Mouse (Mus musculus) T-helper 17 cell (primary cell): Measurements from ENCODE around the gene Pzp.

Source experiments
- in situ Hi-C, 2 experiments: fragments of 300-600 bp; cut with MboI, MseI; formaldehyde crosslinking; loops; 1 replicate in 1 of 2; 2 replicates in 1 of 2; pipeline ENCODE4 v1.15.1; 2025; ENCODE audit warnings: high pct_unique_total_duplicates in 2 of 2

Pzp gene

GRCm38 (mm10) chr6:128526601-128527000 lies at the start of gene Pzp:
TSS of gene Pzp (minus strand) at chr6:128526720.
- in situ Hi-C loops: no loop called here

- in situ Hi-C loops: no loop called here
These were observed 40.1 kb upstream of the Pzp start for GRCm38 (mm10) chr6:128566589-128566988.

- in situ Hi-C loops: no loop called here
These were observed 27.5 kb upstream of the Pzp start for GRCm38 (mm10) chr6:128554049-128554448.

DNA sequence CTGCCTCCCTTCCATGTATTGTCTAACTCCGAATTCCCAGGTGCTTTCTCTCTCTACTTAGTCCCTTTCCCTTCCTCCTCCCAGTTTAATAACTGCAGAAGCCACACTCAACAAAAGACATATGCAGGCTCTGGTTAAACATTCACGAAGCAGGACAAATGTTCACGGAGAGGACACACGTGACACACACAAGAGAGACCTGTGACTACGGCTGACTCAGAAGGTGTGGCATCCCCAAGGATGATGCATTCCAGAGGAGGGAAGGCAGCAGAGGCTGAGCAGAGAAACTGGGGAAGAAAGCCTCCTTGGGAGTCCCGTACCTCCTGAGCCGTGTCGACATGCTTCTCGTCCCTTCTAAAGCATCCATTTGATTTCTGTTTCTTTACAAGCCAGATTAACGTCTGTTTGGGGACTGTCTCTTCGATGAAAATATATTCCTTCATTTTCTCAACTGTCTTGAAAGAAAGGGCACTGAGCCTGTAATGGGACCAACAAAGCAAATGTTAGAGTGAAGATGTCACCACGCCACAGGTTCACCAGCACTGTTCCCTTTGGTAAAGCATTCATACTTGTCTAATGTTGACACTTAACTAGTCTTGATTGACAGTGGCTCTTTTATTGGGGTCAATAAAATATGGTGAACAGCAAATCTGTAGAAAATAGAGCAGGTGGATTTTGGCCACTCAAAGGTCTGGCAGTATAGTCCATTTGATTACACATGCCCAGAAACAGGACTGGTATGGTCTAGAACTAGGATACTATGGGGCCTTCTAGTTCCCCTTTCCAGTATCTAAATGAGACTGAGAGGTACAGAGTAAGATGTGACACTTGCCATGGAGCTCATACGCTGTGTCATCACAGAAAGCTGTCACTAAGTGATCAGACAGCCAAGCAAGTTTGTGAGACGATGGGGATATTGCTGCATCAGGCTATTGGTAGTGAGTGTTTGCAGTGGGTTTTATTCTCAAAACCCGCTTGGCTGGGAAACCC lies 23.2 kb upstream of the Pzp start:
- in situ Hi-C loops: no loop called here

GRCm38 (mm10) chr6:128548532-128548931 lies 22.0 kb upstream of the Pzp start:
- in situ Hi-C loops: no loop called here

GRCm38 (mm10) chr6:128545402-128545801 lies 18.9 kb upstream of the Pzp start:
- in situ Hi-C loops: no loop called here

GRCm38 (mm10) chr6:128543226-128543625 lies 16.7 kb upstream of the Pzp start:
- in situ Hi-C loops: no loop called here

DNA sequence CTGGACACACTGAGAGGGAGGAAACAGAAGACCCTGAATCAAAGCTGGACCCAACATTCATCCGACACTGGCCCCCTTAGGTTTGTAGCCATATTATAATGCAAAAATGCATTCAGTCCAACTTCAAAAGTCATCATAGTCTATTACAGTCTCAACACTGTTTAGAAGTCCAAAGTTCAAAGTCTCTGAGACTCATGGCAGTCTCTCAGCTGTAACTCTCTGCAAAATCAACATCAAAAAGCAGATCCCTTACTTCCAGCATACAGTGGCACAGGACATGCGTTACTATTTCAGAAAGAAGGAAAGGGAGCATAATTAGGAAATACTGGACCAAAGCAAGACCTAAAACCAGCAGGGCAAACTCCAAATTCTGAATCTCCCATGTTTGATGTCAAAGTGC lies 8.7 kb upstream of the Pzp start:
- in situ Hi-C loops: no loop called here

- in situ Hi-C loops: no loop called here
These were observed 6.8 kb upstream of the Pzp start for GRCm38 (mm10) chr6:128533296-128533695.

DNA sequence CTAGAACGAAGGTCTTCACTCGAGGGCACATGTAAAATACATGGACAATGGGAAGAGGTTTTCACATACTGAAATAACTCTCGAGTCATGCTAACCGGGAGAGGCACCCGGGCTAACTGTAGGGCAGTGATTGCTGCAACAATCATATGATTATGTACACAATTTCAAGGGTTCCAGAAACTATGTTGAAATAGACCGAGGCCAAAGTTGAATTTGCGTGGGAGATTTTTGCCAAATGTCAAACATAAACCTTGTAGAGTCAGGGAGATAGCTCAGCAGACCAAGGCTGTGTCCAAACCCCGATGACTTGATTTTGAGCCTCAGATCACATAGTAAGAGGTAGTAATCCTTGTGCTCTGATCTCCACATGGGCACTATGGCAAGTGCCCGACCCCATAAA lies 6.2 kb upstream of the Pzp start:
- in situ Hi-C loops: no loop called here

DNA sequence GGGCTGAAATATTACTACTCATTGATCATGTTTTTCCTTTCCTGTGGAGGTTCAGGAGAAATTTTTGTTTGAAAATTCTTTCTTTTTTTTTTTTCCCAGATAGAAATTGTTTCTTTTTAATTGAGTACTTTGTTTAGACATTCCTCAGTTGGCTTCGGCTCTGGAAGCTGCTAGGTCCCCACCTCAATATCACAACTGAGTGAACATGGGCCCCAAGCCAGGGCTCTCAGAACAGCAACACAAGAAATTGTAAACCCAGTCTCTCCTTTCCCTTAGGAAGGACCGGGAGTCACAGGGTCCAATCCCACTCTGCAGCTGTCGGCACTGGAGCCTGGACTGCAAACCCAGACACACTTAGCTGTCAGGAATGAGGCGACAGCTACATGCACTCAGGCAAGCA lies 2.0 kb upstream of the Pzp start:
- in situ Hi-C loops: no loop called here

- in situ Hi-C loops: no loop called here
These were observed 590 bp upstream of the Pzp start for GRCm38 (mm10) chr6:128527110-128527509.

DNA sequence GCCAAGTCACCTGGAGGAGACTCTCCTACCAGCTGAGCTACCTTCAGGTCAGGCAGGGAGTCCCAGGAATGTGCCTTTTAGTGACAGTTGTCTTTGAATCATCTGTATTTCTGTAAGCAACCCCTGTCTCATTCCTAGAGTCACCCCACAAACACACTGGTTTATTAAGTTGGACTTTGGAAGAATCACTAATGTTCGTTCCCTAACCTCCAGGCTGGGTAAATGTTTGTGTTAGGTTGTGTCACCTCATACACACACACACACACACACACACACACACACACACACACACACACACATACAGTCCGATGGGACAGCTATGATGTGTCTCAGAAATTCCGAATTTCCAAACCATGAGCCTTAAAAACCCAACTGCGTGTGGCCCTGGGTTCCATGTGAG lies 719 bp downstream of the Pzp start:
- in situ Hi-C loops: no loop called here

- in situ Hi-C loops: no loop called here
These were observed 3.2 kb downstream of the Pzp start for GRCm38 (mm10) chr6:128523360-128523759.

GRCm38 (mm10) chr6:128519159-128519558 lies 7.4 kb downstream of the Pzp start:
- in situ Hi-C loops: no loop called here

DNA sequence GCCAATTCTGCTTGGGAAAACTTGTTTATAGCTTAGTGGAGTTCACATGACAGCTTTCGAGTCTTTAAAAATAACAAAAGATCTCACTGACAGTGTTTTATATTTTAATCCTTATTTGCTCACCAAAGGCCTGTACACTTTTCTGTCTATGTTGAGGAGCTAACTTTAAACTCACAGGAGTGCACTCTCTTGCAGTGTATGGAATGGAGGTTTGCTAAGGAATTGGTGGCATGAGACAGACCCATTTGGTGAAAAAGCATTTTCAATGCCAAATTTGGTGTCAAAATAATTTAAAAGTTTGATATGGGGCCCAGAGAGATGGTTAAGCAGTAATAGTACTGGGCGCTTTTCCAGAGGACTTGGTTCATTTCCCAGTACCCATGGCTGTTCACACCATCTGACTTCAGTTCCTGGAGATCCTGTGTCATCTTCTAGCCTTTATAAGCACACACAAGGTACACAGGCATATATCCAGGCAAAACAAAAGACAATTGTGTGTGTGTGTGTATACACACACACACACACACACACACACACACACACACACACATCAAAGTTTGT lies 20.8 kb downstream of the Pzp start:
- in situ Hi-C loops: no loop called here

- in situ Hi-C loops: no loop called here
These were observed 21.8 kb downstream of the Pzp start for GRCm38 (mm10) chr6:128504743-128505142.

DNA sequence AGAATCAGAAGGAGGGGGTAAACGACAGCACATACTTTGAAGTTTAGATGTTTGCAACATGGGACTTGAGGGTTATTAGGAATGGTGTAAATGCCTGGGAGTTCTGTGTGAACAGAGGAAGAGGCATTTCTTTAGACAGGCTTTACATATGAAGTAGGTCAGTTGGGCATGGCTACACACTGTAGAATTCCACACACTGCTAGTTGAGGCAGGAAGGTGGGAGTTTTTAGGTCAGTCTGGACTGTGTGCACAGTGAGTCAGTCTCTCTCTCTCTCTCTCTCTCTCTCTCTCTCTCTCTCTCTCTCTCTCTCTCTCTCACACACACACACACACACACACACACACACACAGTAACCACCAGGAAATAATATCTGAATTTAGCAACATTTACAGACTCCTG lies 31.2 kb downstream of the Pzp start:
- in situ Hi-C loops: loop anchor here in 1 of 2 experiments (10.0 kb wide), 1 partner anchor 1791 kb away; no protein-coding TSS in a partner anchor

GRCm38 (mm10) chr6:128494646-128495331 lies 31.7 kb downstream of the Pzp start:
- in situ Hi-C loops: loop anchor here in 1 of 2 experiments (10.0 kb wide), 1 partner anchor 1790 kb away; no protein-coding TSS in a partner anchor

GRCm38 (mm10) chr6:128491916-128492315 lies 34.6 kb downstream of the Pzp start:
- in situ Hi-C loops: loop anchor here in 1 of 2 experiments (10.0 kb wide), 1 partner anchor 1787 kb away; no protein-coding TSS in a partner anchor

GRCm38 (mm10) chr6:128490141-128490540 lies 36.4 kb downstream of the Pzp start:
- in situ Hi-C loops: loop anchor here in 1 of 2 experiments (10.0 kb wide), 1 partner anchor 1785 kb away; no protein-coding TSS in a partner anchor

GRCm38 (mm10) chr6:128487736-128488135 lies 38.8 kb downstream of the Pzp start:
- in situ Hi-C loops: loop anchor here in 1 of 2 experiments (10.0 kb wide), 1 partner anchor 1013 kb away; no protein-coding TSS in a partner anchor
